Mouse (Mus musculus) G1E-ER4 (cell line): Measurements from ENCODE around the gene Pik3r1. TPM values are rescaled to one million over a fixed set of nuclear protein-coding genes. Genes with fewer than 3 reads are reported as not detected.

Experiments used
- GATA1 ChIP-seq: IDR thresholded peaks from one replicate; pipeline ENCODE4 v1.8.0; 2012; ENCODE audit warnings: low read length, inconsistent platforms
- polyA plus RNA-seq: library from polyadenylated mRNA; stranded (reverse); fragments of >175 nt; gene quantifications from 2 replicates; pipeline ENCODE4 v1.2.3, GENCODE M21; 2012

The Pik3r1 gene
- polyA plus RNA-seq, result 7.6 and 10.1 TPM in 2 replicates

DNA sequence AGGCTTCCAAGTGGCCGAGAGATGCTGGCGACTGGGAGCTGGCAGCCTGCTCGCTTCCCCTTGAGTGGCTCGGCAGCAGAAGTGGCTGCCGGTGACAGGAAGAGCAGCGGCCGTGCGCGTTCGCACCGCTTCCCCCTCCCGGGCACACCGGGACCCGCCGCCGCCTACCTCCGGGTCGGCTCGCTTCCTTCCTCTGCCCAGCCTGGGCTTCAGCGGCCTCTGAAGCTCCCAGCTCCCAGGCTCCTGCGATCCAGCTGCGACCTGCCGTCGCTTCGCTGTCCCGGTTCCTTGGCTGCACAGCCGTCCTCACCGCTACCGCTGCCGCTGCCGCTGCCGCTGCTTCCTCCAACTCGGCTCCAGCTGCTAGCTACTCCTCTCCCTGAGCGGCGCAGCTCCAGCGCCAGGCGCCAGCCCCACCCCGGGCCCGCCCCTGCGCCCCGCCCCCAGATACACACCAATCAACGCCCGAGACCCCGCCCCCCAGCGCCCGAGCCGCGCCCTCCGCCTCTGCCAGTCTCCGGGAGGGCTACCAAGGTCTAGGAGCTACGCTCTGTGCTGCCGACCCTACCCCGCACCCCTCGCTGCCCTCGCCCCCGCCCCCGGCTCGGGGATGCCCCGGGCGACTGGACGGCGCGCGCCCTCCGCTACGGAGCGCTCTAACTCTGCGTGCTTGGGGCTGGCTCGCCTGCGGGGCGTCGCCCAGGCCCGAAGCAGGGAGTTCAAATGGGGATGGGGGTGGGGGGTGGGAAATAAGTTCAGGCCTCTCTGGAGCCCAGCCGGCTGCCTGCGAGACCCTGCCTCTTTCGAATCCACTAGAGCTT is at the start of gene Pik3r1:
TSS of gene Pik3r1 (minus strand) at position 409 of the 821 bp plus-strand sequence.
- no peak for TF ChIP-seq GATA1

DNA sequence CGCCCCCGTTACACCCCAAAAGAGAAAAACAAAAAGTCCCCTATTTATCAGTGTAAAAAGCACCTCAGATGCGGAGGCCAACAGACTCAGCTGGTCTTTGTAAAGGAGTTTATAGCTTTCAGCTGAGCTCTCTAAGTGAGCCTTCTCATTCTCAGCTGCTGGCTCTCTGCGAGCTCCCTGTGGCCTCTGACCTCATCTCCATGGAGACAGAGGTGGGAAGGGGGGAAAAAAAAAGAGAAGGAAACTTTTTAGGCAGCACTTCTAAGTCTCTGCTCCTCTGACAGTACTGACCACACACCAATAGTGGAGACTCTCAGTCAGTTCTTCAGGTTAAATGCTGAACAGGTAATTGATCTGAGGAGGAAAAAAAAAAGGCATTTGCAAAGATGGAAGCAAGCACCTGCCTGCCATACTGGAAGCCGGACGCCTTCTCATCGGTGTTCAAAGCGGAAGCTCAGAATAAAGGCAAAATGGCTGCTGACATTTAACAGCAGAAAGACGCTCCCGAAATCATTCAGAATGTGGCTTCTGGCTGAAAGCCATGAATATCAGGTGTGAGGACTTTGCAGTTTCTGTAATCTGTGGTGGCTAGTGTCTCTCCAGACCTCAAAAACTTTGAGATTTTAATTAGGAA is 45.4 kb upstream of the Pik3r1 start:
- no peak for TF ChIP-seq GATA1

DNA sequence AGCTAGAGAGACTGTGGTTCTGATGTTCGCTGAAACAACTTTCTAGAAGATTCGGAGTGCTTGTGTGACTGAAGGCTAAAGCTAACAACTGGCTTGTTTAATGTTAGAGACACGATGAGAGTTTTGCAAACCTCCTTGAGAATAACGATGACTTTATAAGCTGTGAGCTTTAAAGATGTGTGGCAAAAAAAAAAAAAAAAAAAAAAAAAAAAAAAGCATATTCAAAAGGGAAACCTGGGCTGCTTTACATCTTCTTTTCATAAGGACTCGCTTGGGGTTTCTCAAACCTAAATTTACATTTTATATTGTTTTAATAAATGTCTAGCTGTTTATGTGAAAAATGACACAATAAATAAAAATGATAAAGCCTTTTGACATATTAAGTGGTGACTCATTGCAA is 44.3 kb upstream of the Pik3r1 start:
- TF ChIP-seq GATA1, result no peak

DNA sequence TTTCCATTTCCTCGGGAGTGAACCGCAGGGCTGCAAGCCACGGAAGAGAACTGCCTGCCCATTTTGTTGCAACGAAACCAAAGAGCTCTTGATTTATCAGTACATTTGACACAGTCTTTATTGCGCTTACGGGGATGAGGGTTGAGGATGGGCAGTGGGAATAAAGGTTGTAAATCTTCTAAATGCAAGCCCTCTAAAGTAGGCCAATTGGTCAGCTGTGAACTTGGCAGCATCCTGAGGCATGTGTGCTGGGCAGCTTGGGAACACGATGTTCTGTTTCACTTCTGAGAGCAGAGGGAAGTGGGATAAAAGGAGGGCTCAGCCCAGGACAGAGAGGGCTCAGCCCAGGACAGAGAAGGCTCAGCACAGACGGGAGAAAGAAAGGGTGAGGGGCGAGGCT is 43.9 kb upstream of the Pik3r1 start:
- TF ChIP-seq GATA1, result no peak

DNA sequence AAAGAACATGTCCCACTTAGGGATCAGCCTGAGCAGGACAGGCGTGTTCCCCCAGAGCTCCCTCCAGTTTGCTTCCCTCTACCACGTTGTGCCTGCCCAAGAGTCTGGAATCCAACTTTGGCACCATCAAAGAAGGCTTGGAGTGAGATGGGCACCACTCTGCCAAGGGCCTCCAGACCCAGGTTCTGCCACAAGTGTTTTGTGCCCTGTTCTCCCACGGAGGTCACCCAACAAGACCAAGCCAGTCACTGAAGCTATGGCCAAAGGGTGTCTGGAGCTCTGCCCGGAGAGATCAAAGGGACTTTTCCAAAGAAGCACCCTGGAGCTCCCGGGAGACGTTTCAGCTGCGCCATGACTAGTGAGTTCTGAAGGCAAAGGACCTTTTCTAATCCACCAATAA is 42.6 kb upstream of the Pik3r1 start:
- no peak for TF ChIP-seq GATA1

DNA sequence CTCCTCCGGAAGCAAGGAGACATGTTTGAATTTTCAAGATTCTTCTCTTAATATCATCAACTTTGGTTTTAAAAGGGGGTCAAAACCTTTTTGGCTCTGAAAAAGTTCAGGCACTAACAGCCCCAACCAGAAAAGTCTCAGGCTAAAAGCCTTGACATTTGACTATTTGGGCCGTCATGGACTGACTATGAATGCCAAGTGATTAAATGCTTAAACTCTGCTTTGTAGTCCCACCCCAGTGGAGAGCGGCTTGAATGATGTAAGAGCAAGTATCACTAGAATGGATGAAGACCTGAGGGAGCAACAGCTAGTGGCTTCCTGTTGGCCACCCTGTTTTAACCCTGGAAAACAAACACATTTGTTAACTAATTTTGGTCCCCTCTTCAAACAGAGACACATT is 41.8 kb upstream of the Pik3r1 start:
- no peak for TF ChIP-seq GATA1

DNA sequence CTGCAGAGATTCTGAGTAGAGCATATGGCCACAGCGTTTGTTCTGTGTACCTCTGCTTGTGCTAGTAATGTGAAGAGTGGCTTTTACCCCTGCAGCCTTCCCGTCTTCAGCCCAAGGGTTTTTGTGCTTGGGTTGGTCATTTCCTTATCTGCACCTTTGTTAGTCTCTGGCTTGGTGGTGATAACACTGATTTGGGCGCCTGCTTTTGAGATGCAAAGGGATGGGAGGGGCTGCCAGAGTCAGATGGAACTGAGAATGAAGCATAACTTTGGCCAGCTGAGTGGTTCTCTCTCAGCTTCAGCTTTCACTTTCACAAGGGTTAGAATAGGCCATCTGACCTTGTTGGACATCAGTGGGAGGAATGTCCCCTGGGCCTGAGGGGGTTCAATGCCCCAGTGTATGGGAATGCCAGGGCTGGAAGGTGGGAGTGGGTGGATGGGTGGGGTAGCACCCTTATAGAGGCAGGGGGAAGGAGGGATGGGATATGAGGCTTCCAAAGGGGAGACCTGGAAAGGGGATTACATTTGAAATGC is 37.6 kb upstream of the Pik3r1 start:
- TF ChIP-seq GATA1, result no peak

DNA sequence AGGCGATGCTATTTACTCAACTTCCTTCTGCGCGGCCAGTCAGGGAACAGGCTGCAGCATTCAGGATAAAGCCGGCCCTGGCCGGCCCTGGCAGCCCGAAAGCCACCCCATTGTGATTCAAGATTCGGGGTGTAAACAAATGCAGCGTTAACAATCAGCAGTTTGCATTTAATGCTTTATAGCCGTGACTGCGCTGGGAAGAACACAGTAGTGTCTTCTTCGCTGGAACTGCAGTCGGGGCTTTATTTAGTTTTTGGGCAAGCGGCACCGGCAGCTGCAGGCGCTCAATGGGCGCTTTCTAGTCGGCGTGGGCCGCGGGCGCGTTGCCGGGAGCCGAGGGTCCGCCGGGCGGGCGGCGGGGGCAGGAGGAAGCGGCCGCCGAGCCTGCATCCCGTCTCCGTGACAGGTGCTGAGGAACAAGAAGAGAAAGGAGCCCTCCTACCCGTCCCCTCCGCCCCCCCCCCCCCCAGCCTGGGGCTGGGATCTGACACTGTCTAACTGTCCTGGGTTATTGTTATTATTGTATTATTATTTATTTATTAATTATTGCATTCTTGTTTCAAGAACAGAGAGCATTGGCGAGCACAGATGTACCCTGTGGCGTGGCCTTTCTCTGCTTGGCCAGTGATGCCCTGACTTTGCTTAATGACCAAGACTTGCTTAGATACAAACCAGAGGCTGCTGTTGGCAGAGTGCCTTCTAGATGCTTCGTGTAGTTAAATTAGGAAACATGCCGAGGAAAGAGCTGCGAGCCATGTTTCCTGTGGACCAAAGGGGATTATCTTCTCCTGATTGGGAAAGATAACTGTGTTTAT is 33.6 kb upstream of the Pik3r1 start:
- no peak for TF ChIP-seq GATA1

DNA sequence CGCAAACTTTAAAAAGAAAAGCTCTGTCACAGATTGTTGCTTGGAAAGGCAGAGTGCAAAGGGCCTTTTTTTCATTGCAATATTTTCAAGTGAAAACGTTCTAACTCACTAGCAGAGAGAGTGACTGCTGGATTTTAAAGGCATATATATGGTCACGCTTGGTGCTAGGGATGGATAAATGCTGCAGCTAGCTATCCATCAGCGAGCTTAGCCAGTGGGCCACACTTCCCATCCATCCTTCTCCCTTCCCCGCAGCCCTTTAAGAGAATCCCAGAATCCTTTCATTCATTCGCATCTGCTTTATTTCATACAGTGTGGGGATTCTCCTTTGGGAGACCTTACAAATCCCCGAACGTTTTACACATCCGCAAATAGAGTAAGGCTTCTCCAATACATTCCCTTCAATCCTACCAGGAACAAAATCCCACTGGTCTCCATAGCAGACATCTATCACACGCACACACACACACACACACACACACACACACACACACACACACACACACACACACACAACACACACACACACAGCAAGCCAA is 32.9 kb upstream of the Pik3r1 start:
- TF ChIP-seq GATA1, result no peak

DNA sequence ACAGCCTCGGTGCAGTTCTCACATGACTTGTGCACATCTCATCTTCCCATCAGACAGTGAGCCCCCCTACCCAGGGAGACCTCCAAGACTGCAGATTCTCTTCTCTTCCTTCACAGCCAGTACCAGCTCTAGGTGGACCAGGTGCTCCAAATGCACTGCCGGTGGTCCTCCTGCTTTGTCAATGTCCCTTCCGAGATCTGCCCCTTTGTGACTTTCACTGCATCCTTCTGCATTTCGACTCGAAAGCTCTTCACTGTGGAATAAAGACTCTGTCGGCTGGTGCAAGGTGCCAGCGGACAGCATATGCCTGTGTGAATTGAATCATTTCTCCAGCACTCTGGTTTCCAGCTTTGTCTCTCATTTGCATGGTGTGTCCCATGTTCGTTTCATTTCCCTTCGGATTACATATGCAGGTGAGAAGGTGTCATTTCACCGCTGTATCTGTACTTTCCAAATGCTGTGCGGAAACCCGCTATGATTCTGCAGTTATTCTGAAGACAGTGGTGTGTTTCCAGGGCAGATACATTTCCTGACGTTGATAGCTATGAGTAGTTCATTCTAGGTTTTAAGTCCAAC is 32.1 kb upstream of the Pik3r1 start:
- no peak for TF ChIP-seq GATA1

DNA sequence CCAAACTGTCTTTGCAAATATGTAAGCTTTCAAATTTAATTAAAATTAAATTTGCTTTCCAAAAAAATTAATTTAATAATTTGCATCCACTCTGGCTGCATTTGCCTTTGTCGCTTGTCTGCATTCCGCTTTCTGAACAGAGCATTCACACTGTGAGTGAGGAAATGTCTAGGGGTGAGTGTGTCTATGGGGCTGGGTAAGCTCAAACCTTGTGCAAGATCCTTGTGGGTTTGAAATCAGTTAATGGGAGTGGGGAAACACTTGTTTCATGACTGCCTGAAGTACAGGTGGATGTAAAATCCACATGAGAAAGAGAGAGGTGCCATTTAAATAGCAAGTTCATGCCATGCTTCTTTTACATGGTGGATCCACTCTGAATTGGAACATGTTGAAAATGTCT is 31.3 kb upstream of the Pik3r1 start:
- no peak for TF ChIP-seq GATA1

DNA sequence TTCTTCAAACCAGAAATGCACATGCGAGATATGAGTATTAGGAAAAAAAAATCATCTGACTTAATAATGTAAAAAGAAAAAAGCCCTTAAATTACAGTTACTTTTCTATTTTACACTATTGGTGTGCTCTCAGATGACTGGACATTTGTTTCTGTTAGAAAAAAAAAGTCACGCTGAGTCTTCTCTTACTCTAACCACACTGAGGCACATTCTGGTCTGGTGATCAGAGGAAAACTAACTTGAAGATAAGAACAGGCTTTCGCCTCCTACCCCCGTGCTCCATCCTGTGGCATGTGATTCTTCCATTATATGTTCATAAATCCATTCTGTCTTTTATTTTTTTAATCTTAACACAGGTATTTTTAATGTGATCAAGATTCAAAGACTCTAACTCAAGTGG is 30.5 kb upstream of the Pik3r1 start:
- no peak for TF ChIP-seq GATA1

DNA sequence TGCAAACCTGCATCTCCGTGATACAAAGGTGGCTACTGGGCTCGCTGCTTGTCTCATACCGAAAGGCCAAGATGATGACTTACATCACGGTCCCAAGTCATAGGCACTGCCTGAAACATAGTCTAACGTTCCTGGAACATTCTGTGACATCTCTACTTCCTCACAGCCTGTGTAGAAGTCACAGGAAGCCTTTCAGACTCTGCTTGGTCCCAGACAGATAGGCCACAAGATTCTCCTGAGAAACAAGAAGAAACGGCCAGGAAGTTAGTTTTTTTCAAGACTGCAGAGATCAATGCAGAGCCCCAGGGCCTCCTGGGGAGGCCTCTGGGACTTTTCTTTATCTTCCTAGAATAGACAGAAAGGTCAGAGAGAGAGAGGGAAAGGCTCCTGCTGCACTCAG is 29.0 kb upstream of the Pik3r1 start:
- TF ChIP-seq GATA1, result no peak

DNA sequence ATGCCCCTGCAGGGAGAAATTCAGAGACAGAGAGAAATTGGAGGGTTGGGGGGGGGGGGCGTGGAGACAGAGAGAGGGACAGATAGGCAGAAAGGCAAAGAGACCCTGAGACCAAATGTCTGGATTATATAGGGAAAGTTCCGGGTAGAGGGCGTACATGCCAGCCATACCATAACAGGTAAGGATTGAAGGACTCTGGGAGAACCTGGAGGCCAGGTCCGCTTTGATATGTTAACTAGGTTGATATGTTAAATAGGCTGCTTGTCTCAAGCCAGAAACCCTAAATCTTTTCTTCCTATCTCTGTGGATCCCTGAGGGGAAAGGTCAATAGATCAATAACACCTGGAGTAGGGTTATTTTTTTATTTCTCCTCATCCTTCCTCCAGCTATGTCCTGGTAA is 17.7 kb upstream of the Pik3r1 start:
- no peak for TF ChIP-seq GATA1

DNA sequence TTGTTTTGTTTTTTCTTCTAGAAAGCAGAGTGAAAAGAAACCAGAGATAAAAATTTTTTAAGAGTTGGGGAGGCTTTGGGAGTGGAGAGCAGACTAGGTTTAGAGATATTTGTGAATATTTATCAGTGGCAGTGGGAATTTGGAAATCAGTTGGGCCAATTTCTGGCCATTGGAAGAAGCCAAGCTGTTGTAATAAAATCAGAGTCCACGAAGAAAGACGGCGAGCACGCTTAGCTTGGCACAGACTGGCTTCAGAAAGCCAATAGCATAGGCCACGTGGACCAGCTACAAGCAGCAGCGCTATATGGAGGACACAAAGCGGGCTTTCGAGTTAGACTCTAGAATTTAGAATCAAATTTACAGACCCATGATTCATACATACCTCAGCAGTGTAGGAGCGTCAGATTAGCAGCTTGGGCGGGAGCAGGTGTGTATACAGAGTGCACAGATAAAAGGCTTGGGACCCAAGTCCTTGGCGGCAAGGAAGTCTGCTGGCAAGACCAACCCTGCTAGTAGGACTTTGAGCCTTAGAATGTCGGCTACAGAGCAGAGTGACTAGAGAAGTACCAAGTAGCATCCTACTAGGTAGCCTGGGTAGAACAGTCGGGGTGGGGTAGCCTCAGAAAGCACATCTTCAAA is 16.8 kb upstream of the Pik3r1 start:
- no peak for TF ChIP-seq GATA1
